Comparison of ENCODE assay signal across 15 mouse cellular contexts in genomic region chr1:164543045-164543803, GRCm38 (mm10).
DNase-seq lines count a peak whose midpoint lies in the region; ATAC-seq and TF ChIP-seq lines count a peak whose summit lies in the region.
"Had no signal": no experiment of that assay in that cellular context is flagged by ENCODE, and none has a peak within 500 bp of the region (broad histone marks: within the 10 kb centered on the region; RNA-seq: fewer than 3 reads in every experiment).

No protein-coding gene starts in this region.

- no peak overlapping the region for H3K4me2 ChIP-seq in heart, embryonic 12.5 days
- H3K4me2 ChIP-seq: embryonic facial prominence, embryonic 12.5 days; forebrain, embryonic 13.5 days; liver, embryonic 13.5 days had no signal

- no peak for TF ChIP-seq CTCF in left cerebral cortex, adult 2 months (IDR thresholded peaks at IDR 0.05)
- no peak for TF ChIP-seq CTCF in small intestine, adult 2 months (IDR thresholded peaks at IDR 0.05; ENCODE audit: extremely low read depth, insufficient read length, insufficient replicate concordance, low read depth, low read length)

- peak; percentile 91 for DNase-seq in heart, adult 11 months
- DNase-seq in heart, postnatal 4 days = no peak
- no peak for DNase-seq in left cerebral cortex, adult 2 months (ENCODE audit: extremely low spot score in 1 of 2, low spot score in 2 of 2)
- DNase-seq in left cerebral cortex, postnatal 14 days (ENCODE audit: low spot score in 2 of 2) = no peak
- no peak for DNase-seq in right cerebral cortex, postnatal 10 days (ENCODE audit: low spot score in 2 of 2)
- DNase-seq in cerebellum, postnatal 36 days = no peak
- DNase-seq: B cell, adult 2 months; cerebellum, adult 8-10 months; liver, embryonic 13.5 days; right cerebral cortex, adult 18-20 months; thymus, adult 2 months had no signal

- TF ChIP-seq POLR2A in small intestine, adult 2 months (IDR thresholded peaks at IDR 0.05; ENCODE audit: low read depth, low read length) = no peak

- H3K9ac ChIP-seq in heart, embryonic 12.5 days = no peak overlapping the region
- H3K9ac ChIP-seq: embryonic facial prominence, embryonic 12.5 days; forebrain, embryonic 13.5 days; liver, embryonic 13.5 days had no signal

- H3K27me3 ChIP-seq in heart, embryonic 12.5 days (replicated peaks) = no peaks in the 10 kb centered on the region
- no peaks in the 10 kb centered on the region for H3K27me3 ChIP-seq in small intestine, adult 2 months (ENCODE audit: control insufficient read depth, insufficient read depth, low read length)
- H3K27me3 ChIP-seq: embryonic facial prominence, embryonic 12.5 days; forebrain, embryonic 13.5 days; liver, embryonic 13.5 days had no signal

- H3K36me3 ChIP-seq in heart, embryonic 12.5 days = no peaks in the 10 kb centered on the region
- H3K36me3 ChIP-seq in small intestine, adult 2 months (ENCODE audit: control insufficient read depth, insufficient read depth, low read length) = no peaks in the 10 kb centered on the region
- H3K36me3 ChIP-seq: embryonic facial prominence, embryonic 12.5 days; liver, embryonic 13.5 days had no signal

- ATAC-seq in heart, embryonic 12.5 days (ENCODE audit: insufficient number of reproducible peaks, low FRiP score) = 0 out of 2 replicates have a peak, but pooled peaks have one; percentile 48
- ATAC-seq: forebrain, embryonic 13.5 days had no signal

- peak overlapping the region; percentile 76 for H3K27ac ChIP-seq in left cerebral cortex, adult 2 months
- H3K27ac ChIP-seq in heart, embryonic 12.5 days (ENCODE audit: poor library complexity, severe bottlenecking) = no peak overlapping the region
- peak overlapping the region; percentile 62 for H3K27ac ChIP-seq in small intestine, adult 2 months (ENCODE audit: insufficient read depth, low read depth, low read length)
- H3K27ac ChIP-seq: embryonic facial prominence, embryonic 12.5 days; forebrain, embryonic 13.5 days; liver, embryonic 13.5 days had no signal

- intact Hi-C loops in left cerebral cortex, adult 2 months (cut with DNase I) = loop anchor here (2.0 to 5.0 kb wide), 2 partner anchors 66 to 80 kb away; no protein-coding TSS in a partner anchor
- intact Hi-C loops in left cerebral cortex, postnatal 14 days (cut with DNase I) = loop anchor here (5.0 kb wide), 1 partner anchor 81 kb away; no protein-coding TSS in a partner anchor

- WGBS in heart, embryonic 12.5 days = 57% methylated on average over 9 of the region's 9 CpGs
- 21% methylated on average over 9 of the region's 9 CpGs for WGBS in small intestine, adult 2 months

- H3K9me3 ChIP-seq in heart, embryonic 12.5 days (replicated peaks) = no peaks in the 10 kb centered on the region
- H3K9me3 ChIP-seq: embryonic facial prominence, embryonic 12.5 days; forebrain, embryonic 13.5 days; liver, embryonic 13.5 days had no signal

- H3K4me1 ChIP-seq in heart, embryonic 12.5 days (replicated peaks) = peaks cover 9% of the 10 kb centered on the region; the same call in 1 of the 2 replicates
- H3K4me1 ChIP-seq in small intestine, adult 2 months (ENCODE audit: control insufficient read depth, insufficient read depth, insufficient read length, low read length) = peaks cover 27% of the 10 kb centered on the region
- H3K4me1 ChIP-seq: embryonic facial prominence, embryonic 12.5 days; forebrain, embryonic 13.5 days; liver, embryonic 13.5 days had no signal

- H3K4me3 ChIP-seq in left cerebral cortex, adult 2 months = no peak overlapping the region
- H3K4me3 ChIP-seq in heart, embryonic 12.5 days = no peak overlapping the region
- no peak overlapping the region for H3K4me3 ChIP-seq in small intestine, adult 2 months (ENCODE audit: low read depth, low read length)
- H3K4me3 ChIP-seq: embryonic facial prominence, embryonic 12.5 days; forebrain, embryonic 13.5 days; liver, embryonic 13.5 days had no signal
